Mouse (Mus musculus): ENCODE measurements around the gene Haghl. TPM values are rescaled to one million over a fixed set of nuclear protein-coding genes. Genes with fewer than 3 reads are reported as not detected.
A peak's percentile ranks its signal among the peaks of the same experiment; 100 is the strongest.

The Haghl gene
- polyA plus RNA-seq, 1 experiment from 2014 or later = 105 TPM

DNA sequence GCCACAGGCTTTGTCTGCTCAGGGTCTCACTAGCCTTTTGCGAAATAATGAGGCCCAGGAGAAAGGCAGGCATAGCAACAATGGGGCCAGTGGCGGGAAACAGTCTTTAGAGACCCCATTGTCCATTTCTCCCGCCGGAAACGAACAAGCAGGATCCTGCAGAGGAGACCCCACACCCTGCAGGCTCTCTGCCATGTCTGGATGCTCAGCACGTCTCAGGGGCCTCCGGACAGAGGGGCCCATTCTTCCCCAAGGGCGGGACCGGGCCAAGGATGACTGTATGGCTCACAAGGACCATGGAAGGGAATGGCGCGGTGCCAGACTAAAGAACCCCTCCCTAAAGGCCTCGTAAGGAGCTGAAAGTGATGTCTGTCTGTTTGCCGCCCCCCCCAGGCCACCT, 8.7 kb upstream of the Haghl start:
- Histone ChIP-seq H3K4me3 (0 out of 2 replicates have a peak overlapping the region, but pooled peaks have one; percentile 3), H3K4me1 (peaks cover 61% of the 10 kb centered on the region), H3K36me3 (peaks cover 8% of the 10 kb centered on the region; the same call in 1 of the 2 replicates), H3K9me3 (replicated peaks) (no peaks in the 10 kb centered on the region), H3K27me3 (no peaks in the 10 kb centered on the region), H3K27ac (peak overlapping the region; percentile 93), H3K4me2 (replicated peaks) (peak overlapping the region; percentile 92), H3K9ac (no peak overlapping the region)
- WGBS = 30% methylated on average over 13 of the region's 13 CpGs
- peak; percentile 44 for ATAC-seq (ENCODE audit: low FRiP score)

DNA sequence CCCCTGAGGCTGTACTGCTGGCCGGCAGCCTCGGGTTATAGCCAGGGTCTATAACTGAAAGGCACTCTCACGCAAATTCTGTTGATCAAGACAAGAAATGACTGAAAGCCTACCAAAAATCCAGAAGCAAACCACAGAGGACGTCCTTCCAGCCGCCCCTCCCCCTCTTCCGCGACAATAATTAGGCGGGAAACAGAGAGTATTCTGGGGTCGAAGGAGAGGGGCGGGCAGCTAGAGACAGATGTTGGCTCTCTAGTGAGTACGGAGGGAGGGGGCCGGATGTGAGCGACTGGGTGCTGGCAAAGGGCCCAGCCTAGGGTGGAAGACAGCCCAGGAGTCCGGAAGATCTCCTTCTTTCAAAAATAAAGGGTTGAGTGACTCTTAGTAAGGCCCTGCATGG, 7.1 kb upstream of the Haghl start, which contains the start of gene Fam173a:
TSS of gene Fam173a (minus strand) at position 287 of the 400 bp plus-strand sequence.
- Histone ChIP-seq H3K36me3 (peaks cover 16% of the 10 kb centered on the region), H3K4me2 (replicated peaks) (peak within 1 kb of the TSS; percentile 89), H3K4me1 (peaks cover 60% of the 10 kb centered on the region), H3K9ac (peak within 1 kb of the TSS; percentile 83), H3K27ac (peak within 1 kb of the TSS; percentile 93), H3K9me3 (replicated peaks) (no peaks in the 10 kb centered on the region), H3K27me3 (no peaks in the 10 kb centered on the region), H3K4me3 (peak within 1 kb of the TSS; percentile 68)
- peak; percentile 32 for ATAC-seq (ENCODE audit: low FRiP score)
- WGBS = under 1% methylated on average over 14 of the region's 14 CpGs

DNA sequence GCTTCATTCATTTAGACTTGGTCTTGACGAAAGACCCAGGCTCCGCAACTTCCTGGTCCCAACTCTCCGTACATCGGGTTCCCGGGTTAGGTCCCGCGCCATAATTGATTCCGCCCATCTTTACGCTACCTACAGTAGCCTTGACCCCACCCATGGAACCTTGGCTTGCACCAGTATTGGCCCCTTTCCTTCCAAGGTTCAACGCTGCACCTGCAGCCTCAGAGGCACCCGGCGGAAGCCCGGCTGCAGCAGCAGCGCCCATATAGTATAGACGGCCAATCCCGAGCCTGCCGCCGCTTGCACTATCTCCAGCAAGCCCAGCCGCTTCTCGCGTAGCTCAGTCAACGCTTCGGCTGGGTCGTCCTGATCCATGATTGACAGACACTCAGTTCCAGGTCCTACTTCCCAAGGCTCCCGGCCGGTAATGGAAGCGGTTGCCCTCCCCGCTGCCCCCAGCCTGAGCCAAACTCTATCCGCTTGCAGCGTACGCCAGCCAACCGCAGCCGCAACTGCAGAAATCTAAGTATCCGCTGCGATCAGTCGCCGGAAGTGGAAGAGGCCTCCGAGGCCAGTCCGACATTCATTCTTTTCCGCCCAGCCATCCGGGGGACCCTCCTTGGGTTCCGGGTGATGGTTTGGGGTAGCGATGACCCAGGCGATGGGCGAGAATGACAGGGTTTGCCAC, 6.5 kb upstream of the Haghl start:
- Histone ChIP-seq H3K9ac (peak overlapping the region; percentile 83), H3K4me1 (peaks cover 54% of the 10 kb centered on the region), H3K27ac (peak overlapping the region; percentile 93), H3K27me3 (no peaks in the 10 kb centered on the region), H3K4me2 (replicated peaks) (peak overlapping the region; percentile 89), H3K36me3 (peaks cover 22% of the 10 kb centered on the region), H3K4me3 (peak overlapping the region; percentile 68), H3K9me3 (replicated peaks) (no peaks in the 10 kb centered on the region)
- WGBS = under 1% methylated on average over 45 of the region's 45 CpGs
- ATAC-seq (ENCODE audit: low FRiP score) = peak; percentile 26

DNA sequence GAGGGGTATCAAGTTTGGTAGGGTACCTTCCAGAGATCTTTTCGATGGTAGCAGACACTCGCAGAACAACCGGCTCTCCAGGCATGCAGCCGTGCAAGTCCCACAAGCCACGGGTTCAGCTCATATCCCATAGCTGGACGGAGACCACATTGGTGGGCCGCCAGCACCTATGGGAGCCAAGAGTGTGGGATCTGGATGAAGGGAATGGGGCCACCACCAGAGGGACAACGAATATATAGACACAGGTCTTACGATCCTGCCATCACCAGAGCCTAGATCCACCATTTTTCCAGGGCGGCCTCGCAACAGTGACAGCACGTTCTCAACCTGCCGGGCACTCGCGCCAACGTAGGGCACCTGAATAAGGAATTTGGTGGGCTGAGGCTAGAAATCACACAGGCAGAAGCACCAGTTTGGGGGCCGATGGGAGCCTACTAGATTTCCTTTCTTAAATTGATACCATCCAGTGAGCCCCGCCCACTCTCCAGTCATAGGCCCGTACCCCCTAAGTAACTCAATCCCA, 5.9 kb upstream of the Haghl start:
- no peaks in the 10 kb centered on the region for H3K27me3 ChIP-seq
- 29% methylated on average over 19 of the region's 19 CpGs for WGBS
- H3K4me3 ChIP-seq = peak overlapping the region; percentile 68
- H3K27ac ChIP-seq = peak overlapping the region; percentile 93
- peaks cover 51% of the 10 kb centered on the region for H3K4me1 ChIP-seq
- peak overlapping the region; percentile 89 for H3K4me2 ChIP-seq (replicated peaks)
- H3K9ac ChIP-seq = peak overlapping the region; percentile 83
- no peak for ATAC-seq (ENCODE audit: low FRiP score)
- H3K9me3 ChIP-seq (replicated peaks) = no peaks in the 10 kb centered on the region
- peaks cover 26% of the 10 kb centered on the region for H3K36me3 ChIP-seq

DNA sequence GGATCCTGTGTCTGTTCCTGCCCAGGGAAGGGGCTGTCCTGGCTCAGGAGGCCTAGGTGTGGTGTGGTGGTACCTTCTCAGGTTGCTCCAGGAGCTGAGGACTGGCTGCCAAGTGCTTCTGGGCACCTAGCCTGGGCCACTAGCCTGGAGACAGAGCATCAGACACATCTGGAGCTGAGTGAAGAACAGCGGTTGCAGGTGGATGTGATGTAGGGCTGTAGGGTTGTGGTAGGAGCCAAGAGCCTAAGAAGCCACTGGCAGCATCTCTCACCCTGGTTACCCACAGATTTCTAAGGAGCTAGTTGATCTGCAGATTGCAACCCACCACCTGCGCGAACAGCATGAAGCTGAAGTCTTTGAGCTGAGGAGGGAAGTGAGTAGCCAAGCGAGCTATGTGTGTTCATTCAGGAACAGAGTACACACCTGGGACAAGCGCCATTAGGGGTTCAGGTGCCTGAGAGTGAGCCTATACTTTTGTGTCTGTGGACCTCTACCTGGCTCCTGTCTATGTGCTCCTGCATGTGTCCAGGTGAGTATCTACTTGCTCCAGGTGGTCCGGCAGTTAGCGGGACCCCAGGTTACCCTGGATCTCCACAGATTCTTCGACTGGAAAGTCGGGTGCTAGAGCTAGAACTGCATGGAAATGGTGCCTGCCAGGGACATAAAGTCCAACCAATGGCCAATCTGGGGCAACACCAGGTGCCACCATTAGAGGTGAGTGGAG, 1.5 kb upstream of the Haghl start:
- no peak for ATAC-seq (ENCODE audit: low FRiP score)
- WGBS = 93% methylated on average over 9 of the region's 9 CpGs
- Histone ChIP-seq H3K9ac (no peak overlapping the region), H3K36me3 (peaks cover 49% of the 10 kb centered on the region), H3K4me3 (no peak overlapping the region), H3K27me3 (no peaks in the 10 kb centered on the region), H3K4me2 (replicated peaks) (no peak overlapping the region), H3K4me1 (peaks cover 36% of the 10 kb centered on the region), H3K27ac (no peak overlapping the region), H3K9me3 (replicated peaks) (no peaks in the 10 kb centered on the region)

DNA sequence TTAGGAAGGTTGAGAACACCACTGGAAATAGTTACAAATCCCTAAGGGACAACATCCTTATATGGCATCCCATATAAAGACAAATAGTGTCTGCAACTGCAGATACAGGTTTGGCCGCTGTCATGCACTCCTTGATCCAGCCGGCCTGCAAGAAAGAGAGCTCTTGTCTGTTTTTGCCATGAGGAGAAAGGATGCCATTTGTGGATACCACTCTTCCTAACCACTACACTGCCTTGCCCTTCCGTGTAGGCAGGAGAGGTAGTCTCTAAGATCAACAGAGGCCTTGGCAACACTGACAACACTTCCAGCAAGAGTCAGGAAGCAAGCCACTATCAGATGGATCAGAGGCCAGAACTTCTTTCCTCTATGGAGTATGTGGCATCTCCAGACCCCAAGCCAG, 807 bp upstream of the Haghl start, which contains the start of gene Ccdc78:
TSS of gene Ccdc78 (plus strand) at position 301 of the 400 bp plus-strand sequence.
- Histone ChIP-seq H3K4me1 (peaks cover 32% of the 10 kb centered on the region), H3K4me3 (peak within 1 kb of the TSS; percentile 68), H3K36me3 (peaks cover 56% of the 10 kb centered on the region), H3K9me3 (replicated peaks) (no peaks in the 10 kb centered on the region), H3K4me2 (replicated peaks) (peak within 1 kb of the TSS; percentile 79), H3K27me3 (no peaks in the 10 kb centered on the region), H3K9ac (peak within 1 kb of the TSS; percentile 82; the same call in 1 of the 2 replicates), H3K27ac (peak within 1 kb of the TSS; percentile 93)
- 86% methylated on average over 3 of the region's 3 CpGs for WGBS
- ATAC-seq (ENCODE audit: low FRiP score) = no peak

DNA sequence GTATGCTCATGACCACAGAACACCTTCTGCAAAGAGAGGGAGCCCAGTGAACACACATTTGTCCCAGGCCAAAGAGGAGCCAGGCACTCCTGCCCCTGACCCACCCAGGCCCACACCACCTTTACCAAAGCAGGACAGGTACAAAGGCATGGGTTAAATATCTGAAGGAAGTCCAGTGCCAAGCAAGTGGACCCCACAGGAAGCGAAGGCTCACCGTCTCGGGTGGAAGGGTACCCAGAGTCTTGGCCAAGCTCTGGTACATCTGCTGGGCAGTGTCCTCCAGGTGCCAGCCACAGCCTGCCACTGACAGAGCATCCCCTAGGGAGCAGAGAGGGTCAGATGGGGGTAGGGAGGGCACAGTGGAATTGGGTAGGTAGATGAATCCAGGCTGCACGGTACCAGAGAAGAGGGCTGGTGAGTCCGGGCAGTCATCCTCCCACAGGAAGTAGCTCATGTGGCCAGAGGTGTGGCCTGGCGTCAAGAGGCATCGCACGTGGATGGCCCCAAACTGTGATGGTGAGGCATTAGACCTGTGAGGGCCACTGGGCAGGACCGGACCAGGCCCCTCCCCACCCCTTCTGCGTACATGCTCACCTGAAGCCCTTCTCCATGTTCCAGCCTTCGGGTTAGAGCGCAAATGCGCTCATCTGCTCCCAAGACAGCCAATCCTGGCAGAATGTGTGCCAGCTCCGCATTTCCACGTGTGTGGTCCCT, 1.5 kb downstream of the Haghl start:
- peak overlapping the region; percentile 79 for H3K4me2 ChIP-seq (replicated peaks)
- no peak overlapping the region for H3K27ac ChIP-seq
- peak overlapping the region; percentile 82 for H3K9ac ChIP-seq
- 84% methylated on average over 15 of the region's 15 CpGs for whole genome bisulfite sequencing
- no peaks in the 10 kb centered on the region for H3K27me3 ChIP-seq
- ATAC-seq (ENCODE audit: low FRiP score) = no peak
- H3K36me3 ChIP-seq = peaks cover 63% of the 10 kb centered on the region
- peaks cover 23% of the 10 kb centered on the region for H3K4me1 ChIP-seq
- peak overlapping the region; percentile 68 for H3K4me3 ChIP-seq
- H3K9me3 ChIP-seq (replicated peaks) = no peaks in the 10 kb centered on the region

DNA sequence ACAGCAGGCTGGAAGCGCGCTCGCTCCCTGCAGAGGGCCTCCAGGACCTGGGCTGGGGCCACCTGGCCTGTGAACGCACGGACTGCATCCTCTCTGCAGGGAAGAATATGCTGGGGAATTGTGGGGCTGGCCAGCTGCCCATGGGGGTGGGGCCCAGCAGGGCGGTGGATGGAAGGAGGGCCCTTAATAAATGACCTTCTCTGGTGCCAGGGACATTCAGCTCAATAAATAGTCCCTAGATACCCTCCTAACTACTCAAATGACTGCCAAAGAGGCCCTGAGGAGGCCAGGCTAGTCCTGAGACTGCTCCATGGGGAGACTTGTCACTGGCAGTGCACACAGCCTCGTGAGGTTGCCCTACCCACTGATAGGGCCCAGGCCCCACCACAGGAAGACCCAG, 2.4 kb downstream of the Haghl start:
- H3K4me2 ChIP-seq (replicated peaks) = no peak overlapping the region
- ATAC-seq (ENCODE audit: low FRiP score) = no peak
- peaks cover 66% of the 10 kb centered on the region for H3K36me3 ChIP-seq
- H3K9me3 ChIP-seq (replicated peaks) = no peaks in the 10 kb centered on the region
- no peak overlapping the region for H3K27ac ChIP-seq
- peaks cover 23% of the 10 kb centered on the region for H3K4me1 ChIP-seq
- H3K27me3 ChIP-seq = no peaks in the 10 kb centered on the region
- WGBS = 80% methylated on average over 7 of the region's 7 CpGs
- H3K4me3 ChIP-seq = no peak overlapping the region
- no peak overlapping the region; the same call in 1 of the 2 replicates for H3K9ac ChIP-seq

DNA sequence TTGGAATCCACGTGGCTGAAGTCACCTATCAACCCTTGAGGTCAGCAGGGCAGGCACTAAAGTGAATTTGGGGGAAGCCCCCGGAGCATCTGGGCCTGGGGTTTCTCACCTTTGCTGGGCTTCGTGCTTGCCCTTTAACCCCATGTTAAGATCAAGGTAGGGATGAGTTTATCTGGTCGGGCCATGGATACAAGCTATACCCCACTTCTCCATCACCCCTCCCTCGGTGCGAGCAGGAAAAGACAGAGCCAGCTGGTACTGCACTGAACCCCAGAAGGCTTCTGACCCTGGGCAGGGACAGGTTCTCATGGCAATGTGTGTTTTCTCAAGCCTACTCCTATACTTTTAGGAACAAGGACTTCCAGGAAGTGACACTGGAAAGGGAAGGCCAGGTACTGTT, 4.1 kb downstream of the Haghl start:
- 86% methylated on average over 6 of the region's 6 CpGs for WGBS
- no peaks in the 10 kb centered on the region for H3K27me3 ChIP-seq
- no peaks in the 10 kb centered on the region for H3K9me3 ChIP-seq (replicated peaks)
- H3K36me3 ChIP-seq = peaks cover 57% of the 10 kb centered on the region
- H3K27ac ChIP-seq = no peak overlapping the region; the same call in 1 of the 2 replicates
- no peak for ATAC-seq (ENCODE audit: low FRiP score)
- no peak overlapping the region for H3K9ac ChIP-seq
- peaks cover 23% of the 10 kb centered on the region for H3K4me1 ChIP-seq
- no peak overlapping the region for H3K4me2 ChIP-seq (replicated peaks)
- no peak overlapping the region for H3K4me3 ChIP-seq

DNA sequence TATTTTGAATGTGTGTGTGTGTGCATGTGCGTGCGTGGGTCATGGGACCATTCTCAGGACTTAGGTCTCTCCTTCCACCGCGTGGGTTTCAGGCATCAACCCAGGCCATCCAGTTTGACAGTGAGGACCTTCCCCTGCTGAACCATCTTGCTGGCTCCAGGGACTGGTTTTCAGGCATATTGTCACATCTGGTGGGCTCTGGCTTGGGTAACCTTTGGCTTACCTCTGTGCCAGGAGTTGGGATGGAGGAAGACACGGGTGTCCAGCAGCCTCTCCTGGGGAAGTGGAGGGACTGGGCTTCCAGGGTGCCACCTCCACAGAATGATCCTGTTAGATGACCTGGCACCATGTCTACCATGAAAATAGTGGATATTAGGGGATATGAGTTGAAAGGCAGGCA, 7.5 kb downstream of the Haghl start:
- Histone ChIP-seq H3K27ac (no peak overlapping the region), H3K36me3 (peaks cover 44% of the 10 kb centered on the region), H3K4me1 (peaks cover 11% of the 10 kb centered on the region), H3K9me3 (replicated peaks) (no peaks in the 10 kb centered on the region), H3K4me2 (replicated peaks) (no peak overlapping the region), H3K27me3 (no peaks in the 10 kb centered on the region), H3K9ac (no peak overlapping the region), H3K4me3 (no peak overlapping the region)
- no peak for ATAC-seq (ENCODE audit: low FRiP score)
- WGBS = 95% methylated on average over 5 of the region's 5 CpGs

DNA sequence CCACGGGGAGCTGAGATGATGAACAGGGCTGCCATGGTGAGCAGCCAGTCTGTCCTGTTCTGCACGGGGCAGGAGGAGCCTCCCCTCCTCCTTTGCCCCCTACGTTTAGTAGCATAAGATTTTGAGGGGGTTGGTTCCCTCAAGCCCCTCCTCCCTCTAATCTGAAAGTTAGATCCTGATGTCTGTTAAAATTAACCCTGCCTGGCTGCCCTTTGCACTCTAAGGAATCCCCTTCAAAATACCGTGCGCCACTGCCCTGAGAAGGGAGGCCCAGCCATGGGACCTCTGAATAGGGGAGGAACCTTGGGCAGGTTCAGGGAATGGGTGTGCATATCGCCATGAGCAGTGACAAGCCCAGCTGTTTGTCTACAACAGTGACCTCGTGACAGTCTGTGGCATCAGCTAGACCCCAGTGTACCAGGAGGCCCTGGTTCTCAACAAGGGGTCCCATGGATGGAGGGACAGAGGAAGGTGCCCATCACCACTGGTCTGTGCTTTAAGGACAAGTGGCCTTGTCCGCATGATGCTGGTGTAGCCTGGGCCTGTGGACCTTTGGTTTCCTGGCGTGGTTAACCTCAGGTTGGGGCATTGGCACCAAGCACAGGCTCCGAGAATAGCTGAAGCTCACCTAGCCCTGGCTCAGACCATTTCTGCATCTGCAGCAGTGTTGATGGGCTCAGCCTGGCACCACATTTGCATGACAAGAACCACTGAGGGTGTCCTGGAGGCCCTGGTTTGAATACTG, 10.0 kb downstream of the Haghl start:
- H3K4me2 ChIP-seq (replicated peaks) = no peak overlapping the region

More for the DNA sequence above, 10.0 kb downstream of the Haghl start:
- no peak for ATAC-seq (ENCODE audit: low FRiP score)
- 84% methylated on average over 10 of the region's 10 CpGs for WGBS
- Histone ChIP-seq H3K9ac (no peak overlapping the region), H3K27ac (no peak overlapping the region), H3K27me3 (no peaks in the 10 kb centered on the region), H3K4me3 (no peak overlapping the region), H3K36me3 (peaks cover 19% of the 10 kb centered on the region; the same call in 1 of the 2 replicates), H3K9me3 (replicated peaks) (no peaks in the 10 kb centered on the region), H3K4me1 (peaks cover 10% of the 10 kb centered on the region)
